Mouse (Mus musculus) spleen, adult 2 months (tissue): ENCODE data around the gene Tfrc.
"Not testable (repeated sequence)": the region's sequence is repeated elsewhere in the genome, so short reads cannot be mapped to it uniquely, and the experiment has no call there.

Experiments used
- CTCF ChIP-seq: fragments of 200-500 bp; IDR thresholded peaks from 2 replicates; pipeline ENCODE4 v1.5.1; 2011; ENCODE audit warnings: mild to moderate bottlenecking, inconsistent platforms; ENCODE audit not compliant: insufficient read depth, insufficient read length, insufficient replicate concordance; ENCODE audit errors: extremely low read depth
- POLR2A ChIP-seq: fragments of 200-500 bp; IDR thresholded peaks from 2 replicates; pipeline ENCODE4 v1.6.1; 2011; ENCODE audit warnings: low read depth, low read length, inconsistent platforms

GRCm38 (mm10) chr16:32640683-32641082, 32.0 kb downstream of the Tfrc start:
- TF ChIP-seq CTCF, POLR2A: not testable (repeated sequence)
